10 mouse cellular contexts compared by ENCODE assay signal in the genomic region with DNA sequence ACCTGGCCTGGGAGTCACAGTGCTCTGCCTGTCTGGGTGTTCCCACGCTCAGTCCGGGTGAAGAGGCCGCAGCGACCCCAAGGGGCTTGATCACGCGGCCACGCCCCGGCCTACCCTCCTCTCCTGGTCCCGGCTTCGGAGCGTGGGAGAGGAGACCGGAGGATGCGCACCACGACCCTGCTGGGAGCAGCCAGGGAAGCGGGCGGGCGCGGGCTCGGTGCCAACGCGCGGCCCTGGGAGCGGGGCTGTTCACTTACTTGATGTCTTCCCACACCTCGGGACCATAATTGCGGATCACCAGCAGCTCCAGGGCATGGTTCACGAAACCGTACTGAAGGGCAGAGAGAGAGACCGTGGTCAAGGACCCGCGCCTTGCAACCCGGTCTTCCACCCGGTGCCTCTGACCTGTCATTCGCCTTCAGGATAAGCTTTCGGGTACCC. TPM values are rescaled to one million over a fixed set of nuclear protein-coding genes. Genes with fewer than 3 reads are reported as not detected.
DNase-seq lines count a peak whose midpoint lies in the region; ATAC-seq and TF ChIP-seq lines count a peak whose summit lies in the region.
"Had no signal": no experiment of that assay in that cellular context is flagged by ENCODE, and none has a peak within 500 bp of the region (broad histone marks: within the 10 kb centered on the region; RNA-seq: fewer than 3 reads in every experiment).

No protein-coding gene starts in this region.

- H3K27ac ChIP-seq in forebrain, embryonic 12.5 days, result no peak overlapping the region
- H3K27ac ChIP-seq in heart, embryonic 14.5 days (replicated peaks in 1 of 2; ENCODE audit: control insufficient read depth in 1 of 2, insufficient read depth in 1 of 2, low read depth in 2 of 2, low read length in 2 of 2), result peak overlapping the region; percentile 69 to 84
- peak overlapping the region; percentile 79 for H3K27ac ChIP-seq in kidney, embryonic 16.5 days (ENCODE audit: low read length)
- H3K27ac ChIP-seq in limb, embryonic 15.5 days, result no peak overlapping the region
- H3K27ac ChIP-seq in midbrain, postnatal 0 days (ENCODE audit: low read depth, low read length), result peak overlapping the region; percentile 87
- H3K27ac ChIP-seq in testis, adult 2 months (ENCODE audit: control insufficient read depth, insufficient read depth, low read depth, low read length), result no peak overlapping the region

- peaks cover 10% of the 10 kb centered on the region for H3K27me3 ChIP-seq in forebrain, embryonic 12.5 days
- H3K27me3 ChIP-seq in heart, embryonic 14.5 days (ENCODE audit: control insufficient read depth, insufficient read depth, low read length), result no peaks in the 10 kb centered on the region
- no peaks in the 10 kb centered on the region for H3K27me3 ChIP-seq in kidney, embryonic 16.5 days (ENCODE audit: insufficient read depth, low read length)
- H3K27me3 ChIP-seq in limb, embryonic 15.5 days, result peaks cover 12% of the 10 kb centered on the region; the same call in 1 of the 2 replicates
- no peaks in the 10 kb centered on the region for H3K27me3 ChIP-seq in midbrain, postnatal 0 days (ENCODE audit: insufficient read depth, low read length)
- H3K27me3 ChIP-seq in testis, adult 2 months (ENCODE audit: control insufficient read depth, insufficient read depth, low read length), result no peaks in the 10 kb centered on the region

- WGBS in forebrain, embryonic 12.5 days, result under 1% methylated on average over 34 of the region's 34 CpGs
- WGBS in heart, embryonic 14.5 days, result 0% methylated on average over 34 of the region's 34 CpGs
- WGBS in kidney, embryonic 16.5 days, result under 1% methylated on average over 34 of the region's 34 CpGs
- WGBS in limb, embryonic 15.5 days, result under 1% methylated on average over 34 of the region's 34 CpGs
- WGBS in midbrain, postnatal 0 days, result under 1% methylated on average over 34 of the region's 34 CpGs

- no peaks in the 10 kb centered on the region for H3K36me3 ChIP-seq in forebrain, embryonic 12.5 days (replicated peaks)
- 0 out of 2 replicates have a peak, but pooled peaks cover 6% of the 10 kb centered on the region for H3K36me3 ChIP-seq in heart, embryonic 14.5 days (ENCODE audit: control insufficient read depth, insufficient read depth, low read length)
- no peaks in the 10 kb centered on the region for H3K36me3 ChIP-seq in kidney, embryonic 16.5 days (ENCODE audit: insufficient read depth, low read length)
- no peaks in the 10 kb centered on the region for H3K36me3 ChIP-seq in limb, embryonic 15.5 days
- no peaks in the 10 kb centered on the region for H3K36me3 ChIP-seq in midbrain, postnatal 0 days (ENCODE audit: insufficient read depth, low read length)
- H3K36me3 ChIP-seq in testis, adult 2 months (ENCODE audit: control insufficient read depth, insufficient read depth, low read length), result no peaks in the 10 kb centered on the region
- H3K36me3 ChIP-seq: G1E had no signal

- peak; percentile 72 for ATAC-seq in forebrain, embryonic 12.5 days (ENCODE audit: low FRiP score)
- ATAC-seq in heart, embryonic 14.5 days (ENCODE audit: insufficient number of reproducible peaks, insufficient read depth, low FRiP score, low read depth), result peak; percentile 68
- ATAC-seq in kidney, embryonic 16.5 days (ENCODE audit: low FRiP score, low TSS enrichment), result peak; percentile 83
- ATAC-seq in limb, embryonic 15.5 days (ENCODE audit: insufficient number of reproducible peaks, low FRiP score, low TSS enrichment, low read depth), result no peak
- ATAC-seq in midbrain, postnatal 0 days (ENCODE audit: low FRiP score), result peak; percentile 70

- no peak for TF ChIP-seq POLR2A in brain, embryonic 14.5 days (IDR thresholded peaks at IDR 0.05; ENCODE audit: borderline replicate concordance, extremely low read depth, insufficient read depth, insufficient read length, poor library complexity, severe bottlenecking)
- no peak for TF ChIP-seq POLR2A in testis, adult 2 months (IDR thresholded peaks at IDR 0.05; ENCODE audit: control insufficient read depth, low read depth, low read length)

- H3K9ac ChIP-seq in forebrain, embryonic 12.5 days, result peak overlapping the region; percentile 66
- H3K9ac ChIP-seq in heart, embryonic 14.5 days (ENCODE audit: low read length), result peak overlapping the region; percentile 81
- peak overlapping the region; percentile 71 for H3K9ac ChIP-seq in kidney, embryonic 16.5 days (replicated peaks; ENCODE audit: low read length)
- H3K9ac ChIP-seq in limb, embryonic 15.5 days, result peak overlapping the region; percentile 39
- H3K9ac ChIP-seq in midbrain, postnatal 0 days (replicated peaks; ENCODE audit: low read length, poor library complexity, severe bottlenecking), result peak overlapping the region; percentile 85

- peak; percentile 9 for DNase-seq in 3134 (ENCODE audit: extremely low read depth, insufficient read length, low spot score)
- DNase-seq in brain, embryonic 14.5 days (ENCODE audit: low read depth), result peak; percentile 81
- peak; percentile 56 for DNase-seq in midbrain, postnatal 0 days (ENCODE audit: low spot score)

- peak overlapping the region; percentile 93 for H3K4me2 ChIP-seq in forebrain, embryonic 12.5 days
- H3K4me2 ChIP-seq in heart, embryonic 14.5 days (ENCODE audit: low read length), result peak overlapping the region; percentile 89
- H3K4me2 ChIP-seq in kidney, embryonic 16.5 days (replicated peaks; ENCODE audit: low read depth, low read length), result peak overlapping the region; percentile 92
- H3K4me2 ChIP-seq in limb, embryonic 15.5 days, result peak overlapping the region; percentile 95
- H3K4me2 ChIP-seq in midbrain, postnatal 0 days (ENCODE audit: low read depth, low read length, poor library complexity, severe bottlenecking), result peak overlapping the region; percentile 81

- no peaks in the 10 kb centered on the region for H3K9me3 ChIP-seq in forebrain, embryonic 12.5 days
- H3K9me3 ChIP-seq in heart, embryonic 14.5 days (ENCODE audit: control insufficient read depth, low read length), result no peaks in the 10 kb centered on the region
- no peaks in the 10 kb centered on the region for H3K9me3 ChIP-seq in kidney, embryonic 16.5 days (ENCODE audit: low read length)
- H3K9me3 ChIP-seq in limb, embryonic 15.5 days, result no peaks in the 10 kb centered on the region
- no peaks in the 10 kb centered on the region for H3K9me3 ChIP-seq in midbrain, postnatal 0 days (ENCODE audit: low read length)

- no peak for TF ChIP-seq CTCF in brain, embryonic 14.5 days (IDR thresholded peaks at IDR 0.05; ENCODE audit: borderline replicate concordance, extremely low read depth, insufficient read depth, insufficient read length)
- TF ChIP-seq CTCF in midbrain, postnatal 0 days (IDR thresholded peaks at IDR 0.05), result 0 out of 2 replicates have a peak, but pooled peaks have one; percentile 11
- TF ChIP-seq CTCF in testis, adult 2 months (IDR thresholded peaks at IDR 0.05; ENCODE audit: control insufficient read depth, insufficient read depth, insufficient replicate concordance, low read depth, low read length), result no peak

- peaks cover 8% of the 10 kb centered on the region; the same call in 1 of the 2 replicates for H3K4me1 ChIP-seq in forebrain, embryonic 12.5 days
- H3K4me1 ChIP-seq in heart, embryonic 14.5 days (ENCODE audit: control insufficient read depth in 2 of 2, insufficient read depth in 2 of 2, low read length in 2 of 2), result peaks cover 2 to 20% of the 10 kb centered on the region in 2 experiments; a peak in 2 of 4 replicates
- peaks cover 3% of the 10 kb centered on the region; the same call in 1 of the 2 replicates for H3K4me1 ChIP-seq in kidney, embryonic 16.5 days (ENCODE audit: insufficient read depth, low read length)
- H3K4me1 ChIP-seq in limb, embryonic 15.5 days, result peaks cover 17% of the 10 kb centered on the region
- 0 out of 2 replicates have a peak, but pooled peaks cover 2% of the 10 kb centered on the region for H3K4me1 ChIP-seq in midbrain, postnatal 0 days (ENCODE audit: insufficient read depth, low read length)
- peaks cover 12% of the 10 kb centered on the region for H3K4me1 ChIP-seq in testis, adult 2 months (ENCODE audit: control insufficient read depth, insufficient read depth, low read length)

- H3K4me3 ChIP-seq in forebrain, embryonic 12.5 days (replicated peaks), result peak overlapping the region; percentile 53
- H3K4me3 ChIP-seq in heart, embryonic 14.5 days (ENCODE audit: control insufficient read depth in 1 of 2, insufficient read depth in 1 of 2, low read depth in 1 of 2, low read length in 2 of 2), result peak overlapping the region; percentile 53 to 82
- peak overlapping the region; percentile 64 for H3K4me3 ChIP-seq in kidney, embryonic 16.5 days (ENCODE audit: low read length)
- H3K4me3 ChIP-seq in limb, embryonic 15.5 days, result peak overlapping the region; percentile 48
- peak overlapping the region; percentile 68 for H3K4me3 ChIP-seq in midbrain, postnatal 0 days (ENCODE audit: low read depth, low read length)
- peak overlapping the region; percentile 62 for H3K4me3 ChIP-seq in testis, adult 2 months (ENCODE audit: control insufficient read depth, low read depth, low read length)
- H3K4me3 ChIP-seq: myocyte had no signal

RNA-seq across cellular contexts. Expression of a gene that starts 0.7 kb away (rescaled TPM):
- 26.9 and 27.1 TPM in 2 replicates for polyA plus RNA-seq in brain, embryonic 14.5 days (2012; rRNA removed)
- polyA plus RNA-seq in forebrain, embryonic 12.5 days (2016; fragmentation: Nextera tagmentation; extraction: Ambion mirVana), result 12.1 and 12.6 TPM in 2 replicates
- 59.5 and 62.2 TPM in 2 replicates for polyA plus RNA-seq in heart, embryonic 14.5 days (2014; fragmentation: Nextera tagmentation; extraction: Ambion mirVana)
- 38.0 and 39.8 TPM in 2 replicates for polyA plus RNA-seq in kidney, embryonic 16.5 days (2015; fragmentation: Nextera tagmentation; extraction: Ambion mirVana)
- polyA plus RNA-seq in limb, embryonic 15.5 days (2015; fragmentation: Nextera tagmentation; extraction: Ambion mirVana), result 11.2 and 13.0 TPM in 2 replicates
- 50.1 and 55.0 TPM in 2 replicates for total RNA-seq in midbrain, postnatal 0 days (2014; rRNA removed)
- polyA plus RNA-seq in midbrain, postnatal 0 days (2015; fragmentation: Nextera tagmentation; extraction: Ambion mirVana), result 57.4 and 58.5 TPM in 2 replicates
- polyA plus RNA-seq in testis, adult 2 months (2012; rRNA removed), result 0.57 and 0.61 TPM in 2 replicates
- polyA plus RNA-seq: G1E, myocyte had no signal

Comparison
In these comparisons a context has a peak if more than half of its experiments do, and no peak if none do; other contexts are left out.
1. DNase-seq: peak in every context shown above with its lines; median percentile 81 in brain, embryonic 14.5 days; 56 in midbrain, postnatal 0 days; 9 in 3134.
2. H3K27ac ChIP-seq: peak in heart, embryonic 14.5 days (2 of 2), kidney, embryonic 16.5 days (single experiment) and midbrain, postnatal 0 days (single experiment); none in forebrain, embryonic 12.5 days (single experiment), limb, embryonic 15.5 days (single experiment) and testis, adult 2 months (single experiment).
3. Peak in every context shown above with its lines, with median percentiles within 50 percentile points of each other: H3K4me2 ChIP-seq, H3K4me3 ChIP-seq and H3K9ac ChIP-seq.